Mouse (Mus musculus): ENCODE results near the gene Wdcp. TPM values are rescaled to one million over a fixed set of nuclear protein-coding genes. Genes with fewer than 3 reads are reported as not detected.

Gene Wdcp
- 10 to 100 TPM in 1 of 2 experiments, 1 to 10 TPM in 1; 9.4 to 13.2 TPM for total RNA-seq (2023)

GRCm38 (mm10) chr12:4842890-4843597, at the start of gene Wdcp:
TSS of gene Wdcp (plus strand) at chr12:4843303.

DNA sequence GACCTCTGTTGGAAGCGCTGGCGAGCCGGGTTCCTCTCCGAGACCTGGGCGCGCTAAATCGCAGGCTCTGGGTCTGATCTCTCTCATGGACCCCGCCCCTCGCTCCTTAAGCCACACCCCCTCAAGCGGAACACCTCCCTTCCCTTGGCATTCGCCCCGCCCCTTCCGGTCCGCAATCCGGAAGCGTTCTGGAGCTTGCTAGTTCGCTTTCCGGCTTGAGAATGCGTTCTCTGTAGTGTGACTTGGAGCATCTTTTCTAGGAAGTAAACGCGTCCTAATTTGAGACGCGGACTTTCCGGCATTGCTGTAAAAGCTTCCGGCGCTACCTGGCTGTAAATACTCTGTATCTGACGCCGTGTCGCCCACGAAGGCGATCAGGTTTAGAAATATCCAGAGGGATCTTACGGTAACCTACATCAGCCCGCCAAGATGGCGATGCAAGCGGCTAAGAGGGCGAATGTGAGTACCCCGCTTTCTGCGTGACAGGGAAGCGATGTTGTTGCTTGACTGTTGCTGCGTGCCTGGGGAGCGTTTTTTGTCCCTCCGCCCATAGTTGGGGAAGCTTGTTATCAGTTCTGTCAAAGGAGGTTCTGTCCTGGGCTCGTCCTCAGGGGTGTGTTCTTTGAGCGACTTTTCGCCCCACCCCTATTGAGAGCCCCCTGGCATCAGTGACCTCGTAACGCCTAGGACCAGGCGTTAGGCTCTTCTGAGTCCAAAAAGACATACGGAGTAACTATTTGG, 25.6 kb upstream of the Wdcp start, which contains the start of gene Sf3b6:
Sf3b6 (plus strand) TSS at position 184 of the 741 bp plus-strand sequence.

GRCm38 (mm10) chr12:4841392-4841887, 1.7 kb upstream of the Wdcp start, which contains the start of gene Fkbp1b:
TSS of gene Fkbp1b (minus strand) at chr12:4841591.

DNA sequence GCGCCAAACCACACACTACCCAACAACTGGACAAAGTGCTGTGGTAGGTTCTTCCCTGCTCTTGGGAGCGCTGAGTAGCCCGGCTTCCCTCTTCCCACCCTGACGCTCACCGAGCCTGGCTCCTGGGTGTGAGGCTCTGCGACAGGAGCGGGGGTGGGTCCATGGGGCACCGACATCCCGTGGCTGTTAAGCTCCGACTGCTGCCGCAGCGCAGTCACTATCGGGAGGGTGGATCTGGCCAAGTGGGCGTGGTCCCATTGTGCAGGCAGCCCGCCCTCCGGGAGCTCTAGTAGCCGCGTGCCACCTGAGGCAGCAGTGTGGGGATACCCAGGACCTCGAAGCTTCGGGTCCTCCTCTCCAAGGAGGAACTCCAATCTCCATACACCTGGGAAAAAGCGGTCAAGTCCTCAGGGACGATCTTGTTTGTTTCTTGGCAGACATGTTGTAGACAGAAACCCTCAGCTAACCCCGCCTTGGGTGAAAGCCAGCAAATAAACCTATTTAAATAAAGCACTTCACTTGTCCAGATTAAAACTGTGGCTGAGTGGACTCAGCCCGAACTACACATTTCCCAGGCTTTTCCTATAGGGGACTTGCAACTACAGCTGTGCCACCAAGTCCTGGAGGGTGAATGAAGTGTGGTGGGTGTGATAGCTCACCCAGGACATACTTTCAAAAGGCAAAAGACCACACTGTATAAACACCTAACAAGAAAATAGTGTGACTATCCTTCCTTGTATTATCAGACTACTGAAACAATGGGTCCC, 31.2 kb downstream of the Wdcp start, which contains the start of gene Mfsd2b:
Mfsd2b (minus strand) TSS at position 199 of the 767 bp plus-strand sequence.

DNA sequence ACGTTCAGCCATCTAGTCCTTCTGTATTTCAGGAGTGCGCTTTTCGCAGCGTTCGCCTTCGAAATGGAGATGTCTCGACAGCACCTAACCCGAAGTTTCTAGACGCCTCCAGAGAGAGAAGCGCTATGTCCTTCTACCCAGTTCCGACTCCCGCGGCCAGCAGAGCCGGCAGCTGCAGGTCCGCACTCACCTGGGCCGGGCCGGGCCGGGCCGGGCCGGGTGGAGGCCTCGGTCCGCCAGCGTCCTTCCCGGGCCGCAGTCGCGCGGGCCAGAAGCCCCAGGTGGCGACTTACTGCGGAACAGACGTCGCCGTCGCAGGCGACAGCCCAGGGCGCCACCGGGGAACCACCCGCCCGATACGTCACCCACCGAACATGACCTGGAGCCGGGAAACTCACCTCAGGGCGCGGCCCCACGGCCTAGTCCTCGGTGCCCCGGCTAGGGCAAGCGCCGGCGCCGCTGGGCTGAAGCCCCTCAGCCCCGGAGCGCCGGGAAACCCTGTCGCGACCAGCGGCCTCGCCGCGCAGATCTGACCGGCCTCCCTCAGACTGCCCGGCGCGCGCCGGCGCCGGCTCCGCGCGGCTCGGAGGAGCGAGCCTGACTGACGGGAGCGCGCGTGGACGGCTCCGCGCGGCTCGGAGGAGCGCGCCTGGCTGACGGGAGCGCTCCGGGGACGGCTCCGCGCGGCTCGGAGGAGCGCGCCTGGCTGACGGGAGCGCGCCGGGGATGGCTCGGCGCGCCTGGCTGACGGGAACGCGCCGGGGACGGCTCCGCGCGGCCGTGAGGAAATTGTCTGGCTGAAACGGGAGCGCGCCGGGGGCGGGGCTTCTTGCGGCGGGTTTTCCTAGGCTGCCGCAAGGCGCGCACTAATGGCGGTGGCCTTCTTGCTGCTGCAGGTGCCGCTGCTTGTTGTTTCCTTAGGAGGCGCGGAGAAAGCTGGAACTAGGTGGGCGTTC, 64.1 kb downstream of the Wdcp start, which contains the start of gene Ubxn2a:
Ubxn2a (minus strand) TSS at position 755 of the 956 bp plus-strand sequence.

Other genes starting within 250 kb of the Wdcp start
- under 1 TPM in 1 of 2 experiments, not detected in 1; 0.11 TPM for gene Fam228a, start 104.9 kb upstream of the Wdcp start, total RNA-seq (2023)
- gene Pfn4, start 74.3 kb upstream of the Wdcp start, total RNA-seq (2023): under 1 TPM; 0.07 to 0.33 TPM
- 1 to 10 TPM; 1.4 to 3.9 TPM for gene Fam228b, start 74.0 kb upstream of the Wdcp start, total RNA-seq (2023)
- gene Sf3b6, start 25.8 kb upstream of the Wdcp start, total RNA-seq (2023): 100 to 1,000 TPM; 109 to 111 TPM
- gene Fkbp1b, start 1.7 kb upstream of the Wdcp start, total RNA-seq (2023): 10 to 100 TPM; 10.4 to 14.5 TPM
- 10 to 100 TPM in 1 of 2 experiments, 1 to 10 TPM in 1; 4.9 to 13.9 TPM for gene Mfsd2b, start 31.1 kb downstream of the Wdcp start, total RNA-seq (2023)
- 10 to 100 TPM; 16.0 to 18.2 TPM for gene Ubxn2a, start 64.4 kb downstream of the Wdcp start, total RNA-seq (2023)
- 10 to 100 TPM; 70.1 to 78.0 TPM for gene Atad2b, start 74.0 kb downstream of the Wdcp start, total RNA-seq (2023)